In genomic region chr7:43353118-43353517, GRCm38 (mm10) we compare ENCODE assay signal across 1 mouse cellular context.
TF ChIP-seq lines count a peak whose summit lies in the region.

No protein-coding gene starts in this region.

TF ChIP-seq in MEL, 35 proteins besides CTCF, POLR2A, EP300 and RAD21 (continued from another document):
- TF ChIP-seq POLR2AphosphoS2 (IDR thresholded peaks at IDR 0.05; ENCODE audit: low read length) (peak; percentile 72), RCOR1 (IDR thresholded peaks at IDR 0.05; ENCODE audit: low read depth, low read length) (no peak; the same call in 1 of the 2 replicates), MYB (IDR thresholded peaks at IDR 0.05; ENCODE audit: low read depth, low read length) (peak; percentile 76; the same call in 1 of the 2 replicates), SMC3 (IDR thresholded peaks at IDR 0.05; ENCODE audit: low read depth, low read length) (no peak), MYC (IDR thresholded peaks at IDR 0.05; ENCODE audit: low read depth, low read length) (no peak), GATA1 (IDR thresholded peaks at IDR 0.05; ENCODE audit: low read depth, low read length) (peak; percentile 58), MAFK (IDR thresholded peaks at IDR 0.05; ENCODE audit: borderline replicate concordance, low read depth, low read length) (no peak), SIN3A (IDR thresholded peaks at IDR 0.05; ENCODE audit: low read length) (peak; percentile 83), ZNF384 (IDR thresholded peaks at IDR 0.05; ENCODE audit: low read depth, low read length) (no peak), NELFE (IDR thresholded peaks at IDR 0.05; ENCODE audit: low read depth, low read length) (peak; percentile 56), TAL1 (IDR thresholded peaks at IDR 0.05; ENCODE audit: low read length) (peak; percentile 56), JUND (IDR thresholded peaks at IDR 0.05; ENCODE audit: low read depth, low read length) (no peak), MAZ (IDR thresholded peaks at IDR 0.05; ENCODE audit: low read depth, low read length) (peak; percentile 86), KAT2A (conservative IDR thresholded peaks at IDR 0.05; ENCODE audit: low read depth, low read length) (0 out of 2 replicates have a peak, but pooled peaks have one; percentile 14), TBP (IDR thresholded peaks at IDR 0.05; ENCODE audit: low read depth, low read length) (peak; percentile 90), ELF1 (IDR thresholded peaks at IDR 0.05; ENCODE audit: low read depth, low read length) (peak; percentile 84), ZKSCAN1 (IDR thresholded peaks at IDR 0.05; ENCODE audit: low read depth, low read length) (no peak), HCFC1 (IDR thresholded peaks at IDR 0.05; ENCODE audit: low read depth, low read length) (peak; percentile 65), ZMIZ1 (IDR thresholded peaks at IDR 0.05; ENCODE audit: low read depth, low read length) (no peak; the same call in 1 of the 2 replicates), MXI1 (IDR thresholded peaks at IDR 0.05; ENCODE audit: low read depth, low read length) (peak; percentile 6; the same call in 1 of the 2 replicates), ETS1 (IDR thresholded peaks at IDR 0.05; ENCODE audit: low read depth, low read length) (peak; percentile 76; the same call in 1 of the 2 replicates)
